Mouse (Mus musculus) kidney, adult 2 months (tissue): ENCODE measurements at regions not wholly inside any gene's neighbourhood (a gene's known extent, or its start where the extent isn't known, plus 50 kb on each side); places are given as distances from the start of the nearest gene placed in this dataset.

Source experiments
- CTCF ChIP-seq: fragments of 200-500 bp; conservative IDR thresholded peaks from 2 replicates; pipeline ENCODE4 v1.5.1; 2011; ENCODE audit warnings: low read depth, mild to moderate bottlenecking, control low read depth, low read length, moderate library complexity, mixed read lengths; ENCODE audit not compliant: insufficient read depth, insufficient read length
- POLR2A ChIP-seq: fragments of 200-500 bp; IDR thresholded peaks from one replicate; pipeline ENCODE4 v1.6.1; 2011; ENCODE audit warnings: low read depth, low read length, control low read depth

DNA sequence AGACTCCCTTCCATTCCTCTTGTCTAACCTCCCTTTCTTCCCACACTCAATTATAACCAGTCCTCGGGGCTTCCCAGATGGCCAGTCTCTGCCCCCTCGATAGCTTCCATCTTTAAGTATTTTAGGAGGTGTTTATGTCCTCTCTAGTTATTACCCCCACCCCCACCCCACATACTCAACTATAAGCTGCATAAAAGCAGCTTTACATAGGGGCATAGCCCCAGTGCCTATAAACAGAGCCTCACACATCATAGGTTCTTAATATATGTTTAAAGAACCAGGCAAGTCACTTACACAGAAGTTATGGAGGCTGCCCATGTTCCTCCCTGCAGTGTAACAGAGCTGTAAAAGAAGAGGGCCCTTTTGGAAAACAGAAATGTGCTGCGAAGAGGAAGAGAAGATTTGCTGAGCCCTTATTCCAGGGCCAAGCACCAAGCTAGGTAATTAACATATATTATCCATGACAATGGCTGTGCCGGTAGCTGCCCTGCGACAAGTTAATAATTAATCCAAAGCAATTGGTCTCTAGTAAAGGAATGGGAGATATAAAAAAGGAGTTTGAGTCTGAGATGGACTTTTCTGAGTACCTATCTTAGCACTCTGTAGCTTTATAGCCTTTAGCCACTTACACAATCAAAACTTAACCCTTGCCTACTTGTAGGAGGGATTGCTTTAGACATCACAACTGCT is 63.6 kb upstream of the Oxtr start:
- TF ChIP-seq CTCF: no peak
- TF ChIP-seq POLR2A: no peak
